Mouse (Mus musculus) frontal cortex, adult (tissue): ENCODE measurements around the gene Maml3.

Experiments used
- ATAC-seq: cut with Nextera tagmentation; 2 replicates; pipeline ENCODE4 v1.9.2; 2017; ENCODE audit warnings: mild to moderate bottlenecking, moderate library complexity, mixed read lengths; ENCODE audit not compliant: low TSS enrichment

The Maml3 gene

GRCm38 (mm10) chr3:51958751-51959150, 146.1 kb downstream of the Maml3 start:
- no peak; the same call in 1 of the 2 replicates for ATAC-seq

DNA sequence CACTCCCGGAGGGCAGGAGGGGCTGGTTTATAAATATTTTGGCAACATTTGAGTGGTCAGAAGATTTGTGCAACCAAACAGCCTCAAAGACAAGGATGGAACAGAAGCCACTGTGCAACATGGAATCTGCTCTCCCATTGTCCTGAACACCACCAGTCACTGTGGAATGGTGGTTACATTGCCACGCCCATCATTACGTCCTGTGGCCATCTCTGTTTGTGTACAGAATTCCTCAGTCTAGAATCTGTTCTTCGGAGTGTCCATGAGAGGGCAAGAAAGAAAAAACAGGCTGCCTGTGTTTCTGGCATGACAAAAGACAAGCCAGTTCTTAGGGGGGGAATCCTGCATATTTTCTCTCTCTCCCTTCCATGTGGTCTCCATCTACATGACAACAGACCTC, 150.4 kb downstream of the Maml3 start:
- ATAC-seq, result no peak

GRCm38 (mm10) chr3:51953927-51954326, 150.9 kb downstream of the Maml3 start:
- no peak for ATAC-seq

- peak; percentile 81 for ATAC-seq
These were observed 151.9 kb downstream of the Maml3 start for GRCm38 (mm10) chr3:51952728-51953623.

- no peak for ATAC-seq
These were observed 152.6 kb downstream of the Maml3 start for GRCm38 (mm10) chr3:51952267-51952666.

DNA sequence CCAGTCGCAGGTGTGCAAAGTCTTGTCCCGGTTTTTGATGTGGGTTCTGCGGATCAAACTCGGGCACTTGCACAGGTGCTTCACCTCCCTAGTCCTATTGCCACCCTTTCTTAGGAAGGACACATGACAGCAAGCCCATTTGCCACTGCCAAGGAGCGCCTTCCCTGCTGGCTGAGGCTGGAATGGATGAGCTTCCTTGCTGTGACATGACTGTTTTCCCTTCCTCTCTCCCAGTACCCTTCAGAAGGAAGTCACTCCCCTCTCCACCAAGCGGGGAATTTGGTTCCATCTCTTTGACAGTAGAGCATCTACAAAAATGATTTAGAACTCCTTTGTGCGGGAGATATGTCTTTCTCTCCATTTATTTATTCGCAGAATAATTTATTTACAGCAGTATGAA, 155.2 kb downstream of the Maml3 start:
- ATAC-seq, result no peak

DNA sequence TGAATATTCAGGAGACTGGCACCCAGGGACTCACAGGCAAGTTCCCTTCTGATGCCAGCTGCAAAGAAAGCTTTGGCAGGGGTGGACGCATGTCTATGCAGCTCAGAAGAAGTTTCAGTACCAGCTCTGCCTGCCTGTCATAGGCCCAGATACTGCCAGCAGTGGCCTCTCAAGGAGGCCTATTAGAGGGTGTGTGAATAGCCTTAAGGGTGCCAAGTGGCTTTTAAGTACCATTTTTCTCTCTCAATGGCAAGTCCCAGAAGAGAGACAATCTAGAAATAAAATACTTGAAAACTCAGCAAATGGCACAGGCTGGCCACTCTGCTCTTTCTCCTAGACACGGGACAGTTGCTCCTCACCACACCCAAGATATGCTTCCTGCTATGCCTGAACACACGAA, 157.7 kb downstream of the Maml3 start:
- peak; percentile 64 for ATAC-seq

- ATAC-seq, result no peak
These were observed 161.2 kb downstream of the Maml3 start for GRCm38 (mm10) chr3:51943642-51944041.

DNA sequence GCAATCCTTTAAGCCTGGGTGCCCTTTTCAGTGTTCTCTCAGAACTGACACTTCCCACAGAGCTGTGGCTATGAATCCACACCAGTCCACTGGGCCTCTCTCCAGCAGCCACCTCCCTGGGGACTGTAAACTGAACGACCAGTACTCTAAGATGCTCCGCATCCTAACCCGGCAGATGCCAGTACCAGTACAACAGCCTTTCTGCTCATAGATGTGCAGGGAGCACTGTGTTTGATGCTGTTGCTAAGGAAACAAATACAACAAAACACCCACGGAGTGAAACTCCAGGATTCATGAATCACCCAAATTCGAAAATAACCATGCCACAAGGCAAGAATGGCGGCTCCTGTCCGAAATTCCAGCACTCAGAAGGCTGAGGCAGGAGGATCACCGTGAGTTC, 163.1 kb downstream of the Maml3 start:
- ATAC-seq, result peak; percentile 90

DNA sequence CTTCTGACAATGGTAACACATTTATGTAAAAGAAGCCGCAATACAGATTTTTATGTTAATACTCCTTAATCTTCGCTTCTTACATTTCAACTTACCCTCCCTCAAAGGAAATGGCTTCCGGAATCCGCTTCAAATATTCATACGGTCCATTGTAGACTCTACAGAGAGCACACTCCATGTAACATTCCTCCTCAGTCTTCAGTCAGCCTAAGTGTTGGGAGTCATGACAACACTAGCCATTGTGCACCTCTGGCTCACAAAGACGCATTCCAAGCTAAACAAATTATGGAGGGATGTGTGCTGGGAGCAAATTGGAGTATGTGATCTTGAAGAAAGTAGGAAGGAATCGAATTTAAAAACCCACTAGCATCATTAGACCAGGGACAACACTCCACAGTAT, 165.0 kb downstream of the Maml3 start:
- no peak for ATAC-seq

GRCm38 (mm10) chr3:51939054-51939453, 165.8 kb downstream of the Maml3 start:
- ATAC-seq, result no peak

- no peak for ATAC-seq
These were observed 167.7 kb downstream of the Maml3 start for GRCm38 (mm10) chr3:51937176-51937575.

DNA sequence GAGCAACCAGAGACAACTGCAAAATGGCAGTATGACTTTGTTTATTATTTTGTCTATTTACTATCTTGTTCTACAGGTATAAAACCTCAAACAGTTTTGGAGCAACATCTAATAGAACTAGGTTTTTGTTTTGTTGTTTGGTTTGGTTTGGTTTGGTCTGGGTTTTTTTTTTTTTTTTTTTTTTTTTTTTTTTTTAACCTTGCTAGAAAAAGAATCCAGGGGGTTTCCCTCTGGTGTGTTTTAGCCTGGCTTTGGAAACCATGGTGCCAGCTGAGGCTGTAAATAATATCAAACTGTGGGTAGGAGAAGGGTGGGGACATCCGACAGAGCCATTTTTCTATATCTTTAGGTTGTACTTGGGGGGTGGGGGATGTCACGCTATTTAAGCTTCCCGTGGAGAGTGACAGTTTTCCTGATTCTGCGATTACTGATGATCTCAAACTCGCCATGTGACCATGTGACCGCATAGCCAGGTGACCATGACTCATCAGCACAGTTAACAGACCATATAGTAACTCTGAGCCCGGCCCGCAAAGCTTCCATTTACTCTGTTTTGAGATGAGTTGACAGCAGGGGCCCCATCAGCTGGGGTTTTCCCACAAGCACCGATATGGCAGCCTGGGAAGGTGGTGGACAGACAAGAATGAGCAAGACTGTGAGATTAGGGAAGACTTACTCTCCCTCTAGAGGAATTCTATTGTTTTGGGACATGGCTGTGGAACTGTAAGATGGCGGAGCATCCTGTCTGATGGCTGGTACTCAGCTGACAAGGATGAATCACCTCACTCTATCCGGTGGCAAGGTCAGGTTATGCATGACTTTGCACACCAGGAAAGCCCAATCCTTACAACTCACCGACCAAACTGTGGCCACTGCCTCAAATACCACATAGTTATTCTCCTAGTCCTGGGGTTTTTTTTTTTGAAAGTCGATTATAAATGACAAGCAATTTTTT, 170.1 kb downstream of the Maml3 start:
- no peak for ATAC-seq

DNA sequence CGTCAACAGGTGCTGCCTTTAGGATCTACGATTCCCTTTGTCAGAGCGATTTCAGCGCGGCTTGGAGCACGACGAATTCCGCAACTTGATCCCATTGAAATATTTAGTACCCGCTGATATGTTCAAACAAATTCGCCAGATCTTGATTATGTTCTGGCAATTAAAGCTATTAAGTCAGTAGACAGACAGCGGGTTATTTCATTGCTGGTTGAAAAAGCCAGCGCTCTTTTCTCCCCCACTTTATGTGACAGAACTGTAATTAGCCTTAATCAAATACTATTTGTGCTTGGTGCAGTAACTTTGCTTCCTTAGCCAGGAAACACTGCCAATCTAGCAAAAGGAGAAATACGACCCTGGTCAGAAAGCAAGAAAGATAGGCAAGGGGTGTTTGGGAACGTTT, 176.7 kb downstream of the Maml3 start:
- no peak for ATAC-seq

GRCm38 (mm10) chr3:51927591-51927990, 177.3 kb downstream of the Maml3 start:
- peak; percentile 47; the same call in 1 of the 2 replicates for ATAC-seq

DNA sequence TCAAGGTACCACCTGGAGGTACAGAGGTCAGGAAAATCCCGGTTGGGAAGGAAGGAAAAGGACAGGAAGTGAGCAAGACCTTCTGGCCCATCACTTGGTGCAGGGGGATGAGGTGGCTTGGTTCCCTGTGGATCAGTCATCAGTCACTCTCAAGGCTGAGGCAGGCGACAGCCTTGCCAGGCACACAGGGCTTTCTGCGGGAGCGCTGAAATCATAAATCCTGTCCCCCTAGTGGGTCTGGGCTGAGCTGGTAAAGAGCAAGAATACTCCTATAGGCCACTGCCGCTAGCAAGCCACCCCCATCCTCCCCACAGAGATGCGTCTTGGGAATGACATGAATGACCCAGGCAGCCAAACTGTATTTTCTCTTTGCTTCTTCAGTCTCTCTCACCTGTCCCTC, 177.8 kb downstream of the Maml3 start:
- ATAC-seq, result no peak

DNA sequence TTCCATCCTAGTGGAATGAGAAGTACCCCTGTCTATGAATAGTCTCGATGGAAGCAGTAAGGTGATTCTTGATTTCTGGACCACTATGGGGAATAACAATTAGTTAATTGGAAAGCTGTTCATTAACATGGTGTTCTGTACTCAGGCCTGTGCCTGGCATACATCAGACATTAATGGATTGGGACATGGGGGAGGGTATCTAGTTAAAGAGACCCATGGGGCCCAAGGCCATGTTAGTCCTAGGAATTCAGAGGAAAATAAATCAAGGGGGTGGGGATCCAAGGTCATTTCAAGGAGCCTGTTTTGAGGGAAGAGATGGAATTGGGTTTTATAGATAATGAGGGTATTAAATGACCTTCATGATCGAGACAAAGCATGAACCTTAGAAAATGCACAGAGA, 179.1 kb downstream of the Maml3 start:
- no peak for ATAC-seq

- ATAC-seq, result no peak
These were observed 180.2 kb downstream of the Maml3 start for GRCm38 (mm10) chr3:51924636-51925035.

DNA sequence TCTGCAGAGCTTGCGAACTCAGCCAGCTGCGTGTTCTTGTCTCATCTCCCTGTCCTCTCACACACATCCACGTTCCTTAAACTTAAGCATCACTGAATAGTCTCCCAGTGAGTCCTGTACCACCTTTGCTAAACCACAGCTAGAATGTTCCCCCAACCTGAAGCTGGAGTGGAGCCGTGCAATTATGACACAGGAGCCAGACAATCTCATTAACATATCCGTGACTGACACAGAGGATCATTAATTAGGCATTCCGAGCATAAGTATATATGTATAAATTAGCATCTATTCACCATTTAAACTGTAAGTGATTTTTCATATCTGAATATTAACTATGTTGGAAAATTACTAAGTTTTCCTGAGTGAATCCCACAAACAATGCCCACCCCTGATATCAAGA, 181.1 kb downstream of the Maml3 start:
- ATAC-seq, result no peak

DNA sequence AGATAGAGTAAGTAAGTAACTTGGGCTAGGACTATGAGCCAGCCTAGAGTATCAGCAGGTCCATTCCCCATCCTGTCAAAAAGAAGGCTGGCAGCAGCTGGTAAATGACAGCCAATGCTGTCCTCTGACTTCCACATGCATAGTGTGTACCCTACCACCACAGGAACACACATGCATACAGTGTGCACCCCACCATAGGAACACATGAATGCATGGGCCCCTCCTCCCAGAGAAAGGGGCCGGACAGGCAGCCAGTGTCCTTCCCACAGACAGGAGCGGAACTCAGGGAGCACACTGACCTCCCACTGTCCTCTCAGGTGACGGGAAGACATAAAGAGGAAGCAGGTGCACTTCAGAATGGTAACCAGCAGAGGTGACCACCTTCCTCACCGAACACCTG, 188.0 kb downstream of the Maml3 start:
- ATAC-seq, result no peak

DNA sequence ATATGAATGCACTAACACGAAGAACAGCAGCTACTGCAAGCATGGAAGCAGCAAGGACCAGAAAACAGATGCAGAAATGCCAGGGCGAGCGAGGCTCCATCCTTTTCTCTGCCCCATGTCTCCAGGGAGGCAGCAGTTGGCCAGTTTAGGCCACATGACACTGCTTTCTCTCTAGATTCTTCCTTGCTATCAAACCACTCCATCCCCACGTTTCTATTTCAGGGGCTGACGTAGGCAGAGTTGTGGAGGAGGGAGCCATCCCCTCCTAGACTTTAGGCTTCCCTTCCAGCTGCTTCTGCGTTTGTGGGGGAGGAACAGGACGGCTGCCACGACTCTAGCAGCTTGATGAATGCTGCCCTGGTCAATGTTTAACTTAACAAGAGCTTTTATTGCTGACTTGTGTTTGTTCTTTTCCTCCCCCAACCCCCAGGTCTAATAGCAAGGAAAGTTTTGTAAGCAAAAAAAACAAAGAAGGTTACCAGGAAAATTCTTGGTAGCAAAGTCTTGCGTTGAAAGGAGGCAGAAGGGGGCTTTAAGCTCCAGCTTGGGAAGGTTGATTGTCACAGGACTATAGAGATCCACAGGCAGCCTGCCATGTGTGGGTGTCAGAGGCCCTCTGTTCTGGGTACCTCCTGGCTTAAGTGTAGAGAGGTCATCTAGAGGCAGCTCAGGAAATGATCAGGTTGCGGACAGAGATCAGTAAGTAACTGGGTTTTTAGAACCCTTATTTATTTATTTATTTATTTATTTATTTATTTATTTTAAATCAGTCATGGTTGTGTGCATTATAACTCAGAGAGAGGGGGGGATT, 188.6 kb downstream of the Maml3 start:
- peak; percentile 95 for ATAC-seq

- ATAC-seq, result no peak
These were observed 189.5 kb downstream of the Maml3 start for GRCm38 (mm10) chr3:51915415-51915814.
